Mouse (Mus musculus) gonadal fat pad, adult 2 months (tissue): ENCODE results near the gene Gm42906. TPM values are rescaled to one million over a fixed set of nuclear protein-coding genes. Genes with fewer than 3 reads are reported as not detected.

ENCODE experiments used
- DNase-seq: peaks from one replicate; pipeline ENCODE4 v3.0.0-alpha.2; 2012; ENCODE audit warnings: low read depth
- polyA plus RNA-seq: library from polyadenylated mRNA; depleted of rRNA; stranded (reverse); fragments of >200 nt; gene quantifications from 2 replicates; pipeline ENCODE4 v1.2.3, GENCODE M21; 2012; rRNA removed

Gene Gm42906
- not detected in 2 replicates for polyA plus RNA-seq

- DNase-seq: no peak
Observed at GRCm38 (mm10) chr5:151428113-151428756, at the start of gene Gm42906. TSS of gene Gm42906 (minus strand) at chr5:151428163.

GRCm38 (mm10) chr5:151445695-151446094, 17.7 kb upstream of the Gm42906 start:
- DNase-seq: no peak

GRCm38 (mm10) chr5:151435106-151435505, 7.1 kb upstream of the Gm42906 start:
- no peak for DNase-seq

DNA sequence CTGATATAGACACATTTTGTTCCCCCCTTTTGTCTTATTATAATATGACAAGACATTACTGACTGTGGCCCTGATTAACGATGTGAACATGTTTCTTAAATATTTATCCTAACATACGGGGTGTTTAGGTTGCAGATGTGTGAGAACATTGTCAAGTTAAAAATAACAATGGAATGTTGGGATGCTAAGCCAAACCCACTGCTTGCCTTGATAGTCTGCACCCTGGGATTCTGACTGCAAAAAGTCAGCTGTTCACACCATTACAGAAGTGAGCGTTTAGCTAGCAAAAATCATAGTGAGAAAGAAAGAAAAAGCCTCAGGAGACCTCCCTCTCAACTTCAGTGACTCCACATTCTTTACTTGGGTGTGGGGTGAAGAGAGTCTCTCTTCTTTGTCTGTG, 1.5 kb downstream of the Gm42906 start:
- DNase-seq: no peak

- DNase-seq: no peak
Observed at GRCm38 (mm10) chr5:151422692-151423091, 5.3 kb downstream of the Gm42906 start.

DNA sequence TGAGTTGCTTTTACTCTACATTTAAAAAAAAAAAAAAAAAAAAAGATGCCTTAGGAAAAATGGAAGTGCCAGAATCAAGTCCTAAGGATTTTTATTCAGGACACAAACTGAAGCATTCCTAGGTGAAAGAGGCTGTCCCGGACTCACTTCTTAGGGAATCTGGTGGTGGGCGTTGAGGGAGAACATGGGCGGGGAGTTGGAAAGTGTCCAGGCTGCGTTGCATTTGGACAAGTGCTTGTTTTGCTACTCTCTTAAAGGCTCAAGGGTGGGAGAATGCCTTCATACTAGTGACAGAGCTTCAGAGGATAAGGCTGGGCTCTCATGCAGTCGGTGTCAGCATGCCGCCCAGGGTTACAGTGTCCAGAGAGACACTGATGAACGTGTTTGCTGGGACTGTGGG, 6.1 kb downstream of the Gm42906 start:
- no peak for DNase-seq

DNA sequence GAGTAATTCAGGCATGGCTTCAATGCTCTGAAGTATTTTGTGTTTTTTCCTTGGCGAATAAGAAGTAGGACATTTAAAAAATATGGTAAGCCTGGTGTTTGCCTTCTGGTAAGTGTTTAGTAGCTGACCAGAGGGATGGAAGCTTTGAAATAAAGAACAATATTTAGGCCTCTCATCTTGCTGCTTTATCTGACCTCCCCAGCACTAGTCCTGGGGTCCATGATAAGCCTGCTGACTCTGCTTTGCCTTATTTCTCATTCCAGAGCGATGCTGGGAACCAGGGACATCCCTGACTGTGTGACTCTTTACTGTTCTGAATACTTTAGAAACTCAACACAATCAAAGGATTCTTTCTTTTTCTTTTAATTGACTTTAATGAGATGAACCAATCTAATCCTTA, 9.4 kb downstream of the Gm42906 start:
- DNase-seq: no peak

DNA sequence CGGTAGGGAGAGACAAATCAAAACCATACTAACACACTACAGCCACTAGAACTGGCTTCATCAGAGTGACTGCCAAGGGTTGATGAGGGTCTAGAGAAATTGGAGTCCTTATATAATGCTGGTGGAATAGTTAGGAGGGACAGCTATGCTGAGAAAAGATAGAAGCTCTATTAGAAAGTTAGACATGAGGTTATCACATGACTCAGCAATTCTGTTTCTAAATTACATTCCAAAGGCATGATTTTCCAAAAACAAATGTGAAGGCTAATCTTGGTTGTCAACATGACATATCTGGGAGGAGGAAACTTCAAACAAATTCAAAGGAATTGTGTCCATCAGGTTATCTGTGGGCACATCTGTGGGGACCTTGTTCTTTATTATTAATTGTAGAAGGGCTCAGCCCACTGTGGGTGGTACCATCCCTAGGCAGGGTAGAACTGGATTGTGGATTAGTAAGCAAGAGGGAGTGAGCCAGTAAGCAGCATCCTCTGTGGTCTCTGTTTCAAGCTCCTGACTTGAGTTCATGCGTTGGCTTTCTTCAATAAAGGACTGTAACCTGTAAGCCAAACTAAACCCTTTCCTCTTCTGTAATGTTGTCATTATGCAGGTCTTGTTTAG, 10.4 kb downstream of the Gm42906 start:
- DNase-seq: no peak

DNA sequence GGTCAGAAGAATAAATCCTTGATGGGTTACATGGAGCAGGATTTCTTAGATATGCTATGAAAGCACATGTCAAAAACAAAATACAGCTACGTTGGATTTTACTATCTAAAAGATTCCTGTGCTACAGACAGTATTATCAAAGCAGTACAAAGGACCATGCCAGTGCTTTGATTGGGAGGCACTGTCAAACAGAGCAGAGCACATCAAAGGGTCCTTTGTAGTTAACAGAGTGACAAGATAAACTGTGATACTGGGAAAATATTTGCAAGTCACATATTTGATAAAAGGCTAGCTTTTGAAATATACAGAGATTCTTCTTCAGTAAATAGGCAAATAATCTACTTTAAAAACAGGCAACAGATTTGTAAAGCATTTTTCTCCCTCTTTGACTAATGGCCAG, 11.0 kb downstream of the Gm42906 start:
- no peak for DNase-seq

DNA sequence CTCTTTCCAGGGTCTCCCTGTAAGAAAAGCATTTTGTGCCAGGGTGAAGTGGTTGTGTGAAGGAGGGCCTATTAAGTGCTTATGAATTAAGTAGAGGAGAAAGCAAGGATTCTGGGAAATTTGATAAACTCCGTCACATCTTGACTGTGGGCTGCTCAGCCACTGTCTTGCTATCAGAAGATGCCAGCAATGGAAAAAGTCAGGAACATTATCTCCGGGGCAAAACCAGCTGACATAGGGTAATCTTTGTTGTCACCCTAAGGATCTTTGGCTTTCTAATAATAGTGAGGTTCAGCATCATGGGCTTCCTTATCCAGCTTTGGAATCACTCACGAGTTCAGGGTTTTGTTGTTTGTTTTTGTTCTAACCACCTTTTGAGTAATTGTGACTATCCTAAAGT, 14.3 kb downstream of the Gm42906 start:
- DNase-seq: no peak

GRCm38 (mm10) chr5:151412666-151413463, 15.1 kb downstream of the Gm42906 start:
- DNase-seq: no peak

GRCm38 (mm10) chr5:151410006-151410405, 18.0 kb downstream of the Gm42906 start:
- DNase-seq: no peak

- no peak for DNase-seq
Observed at GRCm38 (mm10) chr5:151409282-151409681, 18.7 kb downstream of the Gm42906 start.

DNA sequence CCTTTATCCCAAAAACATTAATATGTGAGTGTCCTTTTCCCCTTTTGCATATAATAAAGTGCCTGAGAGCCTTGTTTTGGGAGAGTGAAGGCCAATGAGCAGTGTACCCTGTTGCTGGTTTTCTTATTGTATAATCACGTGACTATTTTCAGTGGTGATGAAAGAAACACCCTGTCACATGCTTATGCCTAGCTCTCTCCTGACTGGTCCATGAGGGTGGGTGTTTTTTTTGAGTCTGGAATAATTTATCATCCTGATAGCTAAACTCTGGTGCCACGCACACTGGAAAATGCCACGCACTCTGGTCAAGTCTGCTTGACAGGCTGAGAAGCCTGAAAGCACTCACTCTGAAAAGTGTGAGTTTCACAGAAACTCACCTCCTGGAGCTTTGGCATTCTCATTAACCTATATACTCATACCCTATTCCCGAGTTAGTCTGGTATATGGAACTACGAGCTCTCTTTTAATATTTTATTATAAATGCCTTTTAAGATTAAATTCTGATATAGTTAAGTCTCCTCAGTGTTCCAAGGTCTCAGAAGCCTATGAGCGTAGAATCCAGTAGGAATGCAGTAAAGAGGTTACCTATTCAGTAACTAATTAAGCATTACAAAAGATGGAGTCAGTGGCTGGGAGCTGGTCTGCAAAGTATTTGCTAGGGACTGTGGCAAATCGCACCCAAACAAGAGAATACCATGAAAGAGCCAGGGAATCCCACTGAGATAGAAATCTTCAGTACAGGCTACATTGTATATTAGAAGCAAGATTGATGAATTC, 19.7 kb downstream of the Gm42906 start:
- no peak for DNase-seq

- no peak for DNase-seq
Observed at GRCm38 (mm10) chr5:151407493-151407892, 20.5 kb downstream of the Gm42906 start.

- DNase-seq: no peak
Observed at GRCm38 (mm10) chr5:151406276-151406675, 21.7 kb downstream of the Gm42906 start.

DNA sequence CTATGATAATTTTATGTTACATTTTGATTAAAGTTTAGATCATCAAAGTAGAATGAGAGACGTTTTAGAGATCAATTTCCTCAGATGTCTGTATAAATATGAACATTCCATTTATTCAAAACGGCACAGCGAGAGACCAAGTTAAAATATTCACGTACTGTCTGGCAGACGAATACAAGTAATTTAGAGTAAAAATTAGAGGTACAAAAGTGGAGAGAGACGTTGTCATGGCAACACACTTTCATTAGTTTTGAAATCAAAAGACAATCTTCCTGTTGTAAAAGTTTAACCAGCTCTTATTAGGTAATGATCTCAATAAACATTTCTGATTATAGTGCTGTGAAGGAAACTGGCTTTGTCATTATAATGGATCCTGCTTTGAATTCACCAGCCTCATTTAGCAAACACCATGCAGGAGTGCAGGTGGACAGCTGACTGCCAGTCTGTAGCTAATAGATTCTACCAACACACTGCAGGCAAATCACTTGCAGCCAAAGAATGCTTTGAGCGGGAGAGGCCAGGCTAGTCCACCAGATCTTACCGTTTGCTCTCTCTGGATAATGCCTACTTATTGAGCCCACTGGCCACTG, 22.6 kb downstream of the Gm42906 start:
- DNase-seq: no peak

DNA sequence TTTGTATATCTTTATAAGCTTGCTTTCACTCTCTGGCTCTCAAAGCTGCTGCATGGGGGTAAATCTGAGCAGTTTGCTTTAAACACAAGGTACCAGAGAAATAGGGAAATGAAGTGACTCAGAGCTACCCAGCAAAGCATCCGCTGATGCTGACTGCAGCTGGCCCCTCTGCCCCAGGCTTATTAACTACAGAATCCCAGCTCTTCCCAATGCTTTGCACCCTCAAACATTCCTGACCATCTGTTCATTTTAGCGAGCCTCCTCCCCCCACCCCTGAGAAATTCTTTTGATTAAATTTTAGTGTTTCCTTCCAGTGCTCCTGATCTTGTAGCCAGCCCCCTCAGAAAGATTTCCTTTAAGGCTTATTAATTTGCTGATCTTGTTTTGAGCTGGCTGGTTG, 24.4 kb downstream of the Gm42906 start:
- no peak for DNase-seq

DNA sequence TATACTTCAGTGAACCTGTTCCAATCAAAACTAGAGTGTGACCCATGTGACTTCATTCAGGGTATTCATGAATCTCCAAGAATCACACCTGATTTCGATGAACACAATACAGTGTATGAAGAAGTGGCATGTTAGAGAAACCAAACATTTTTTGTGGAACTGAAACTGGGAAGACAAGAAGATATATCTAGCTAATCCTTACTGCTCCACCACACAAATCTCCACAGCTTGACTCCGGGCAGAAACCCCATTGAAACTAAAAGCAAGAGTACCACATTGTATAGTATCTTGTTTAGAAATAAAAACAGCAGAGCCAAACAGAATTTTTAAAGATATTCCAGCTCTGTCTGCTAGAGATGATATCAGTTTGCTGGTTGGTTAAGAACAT, 27.4 kb downstream of the Gm42906 start:
- no peak for DNase-seq

DNA sequence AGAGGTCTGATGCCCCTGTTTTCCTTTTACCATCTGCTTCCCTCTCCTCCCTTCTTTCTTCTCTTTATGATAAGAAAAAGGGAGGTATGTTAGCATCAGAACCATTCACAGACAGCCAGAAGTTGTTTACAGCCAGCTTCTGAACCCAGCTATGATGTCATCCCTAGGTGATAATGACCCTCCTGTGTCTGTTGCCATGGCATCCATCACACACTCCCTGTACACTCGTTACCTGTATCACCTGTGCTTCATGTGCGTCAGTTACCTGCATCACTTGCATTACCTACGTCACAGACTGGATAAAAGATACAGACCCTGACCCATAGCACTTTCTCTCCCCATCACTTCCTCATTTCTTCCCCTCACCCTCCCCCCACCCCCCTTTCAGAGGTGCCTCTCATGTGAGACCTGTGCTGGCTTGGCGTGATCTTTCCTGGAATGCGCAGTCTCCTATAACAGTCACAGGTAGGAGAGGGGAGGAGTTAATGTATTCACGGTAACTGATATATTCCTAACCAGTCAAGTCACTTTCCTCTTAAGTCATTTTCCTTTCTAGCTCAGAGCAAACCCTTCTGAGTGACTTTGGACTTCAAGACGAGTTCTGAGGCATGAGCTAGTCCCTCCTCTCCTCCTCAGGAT, 27.9 kb downstream of the Gm42906 start:
- no peak for DNase-seq

GRCm38 (mm10) chr5:151396119-151396518, 31.8 kb downstream of the Gm42906 start:
- DNase-seq: no peak
